Mouse (Mus musculus) retina, embryonic 14.5 days (tissue): Measurements from ENCODE around the gene Stag1.

Experiments
- DNase-seq: peaks from one replicate; pipeline ENCODE4 v3.0.0-alpha.2; 2015; ENCODE audit warnings: low spot score

The Stag1 gene

DNA sequence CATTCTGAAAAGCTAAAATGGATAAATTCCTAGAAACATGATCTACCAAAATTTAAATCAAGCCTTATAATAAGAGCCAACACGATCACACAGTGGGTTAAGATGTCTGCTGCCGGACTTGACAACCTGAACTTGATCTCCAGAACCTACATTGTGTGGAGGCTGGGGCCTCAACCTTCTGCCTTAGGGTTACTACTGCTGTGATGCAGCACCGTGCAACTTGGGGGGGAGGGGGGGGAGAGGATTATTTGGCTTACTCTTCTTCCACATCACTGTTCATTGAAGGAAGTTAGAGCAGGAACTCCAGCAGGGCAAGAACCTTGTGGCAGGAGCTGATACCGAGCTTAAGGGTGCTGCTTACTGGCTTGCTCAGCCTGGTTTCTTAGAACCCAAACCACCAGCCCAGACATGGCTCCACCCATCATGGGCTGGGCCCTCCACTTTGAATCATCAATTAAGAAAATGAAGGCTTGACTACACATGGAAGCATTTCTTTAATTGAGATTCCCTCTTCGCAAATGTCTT, 365.4 kb downstream of the Stag1 start:
- no peak for DNase-seq

DNA sequence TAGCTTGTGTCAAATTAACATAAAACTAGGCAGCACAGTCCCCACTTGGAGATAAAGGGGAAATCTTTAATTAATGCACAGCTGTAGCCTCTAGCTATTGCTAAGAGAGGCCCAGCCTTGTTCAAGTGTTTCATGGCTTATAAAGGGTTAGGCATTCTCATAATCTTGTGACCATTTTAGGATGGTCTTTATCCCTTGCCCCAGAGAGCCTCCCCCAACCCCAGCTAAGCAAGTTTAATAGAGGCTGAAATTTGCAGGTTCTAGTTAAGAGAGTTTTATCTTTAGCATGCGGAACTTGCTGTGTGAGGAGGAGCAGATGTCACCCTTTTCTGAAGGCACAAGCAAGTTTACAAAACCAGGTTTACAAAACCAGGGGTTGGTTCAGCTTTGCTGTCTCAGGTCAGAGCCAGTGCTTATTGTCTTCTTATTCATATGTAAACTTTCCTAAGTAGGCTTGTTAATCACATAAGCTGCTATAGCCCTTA, 365.9 kb downstream of the Stag1 start:
- DNase-seq = no peak

DNA sequence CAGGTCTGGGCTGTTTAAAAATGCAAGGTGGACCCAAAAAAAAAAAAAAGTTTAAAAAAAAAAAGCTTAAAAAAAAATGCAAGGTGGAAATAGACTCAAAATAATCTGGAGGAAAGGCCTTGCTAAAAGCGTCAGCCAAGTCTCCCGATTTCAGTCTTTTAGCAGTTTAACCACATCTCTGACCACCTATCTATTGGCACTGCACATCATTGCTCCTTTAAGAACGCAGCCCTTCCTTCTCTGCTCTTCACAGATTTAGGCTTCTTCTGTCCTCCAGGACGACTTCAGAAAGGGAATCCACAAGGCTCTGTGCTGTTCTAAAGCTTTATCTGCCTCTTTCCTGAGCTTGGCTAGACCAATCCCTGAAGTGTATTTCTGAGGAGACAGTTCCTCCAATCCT, 366.5 kb downstream of the Stag1 start:
- DNase-seq = no peak

DNA sequence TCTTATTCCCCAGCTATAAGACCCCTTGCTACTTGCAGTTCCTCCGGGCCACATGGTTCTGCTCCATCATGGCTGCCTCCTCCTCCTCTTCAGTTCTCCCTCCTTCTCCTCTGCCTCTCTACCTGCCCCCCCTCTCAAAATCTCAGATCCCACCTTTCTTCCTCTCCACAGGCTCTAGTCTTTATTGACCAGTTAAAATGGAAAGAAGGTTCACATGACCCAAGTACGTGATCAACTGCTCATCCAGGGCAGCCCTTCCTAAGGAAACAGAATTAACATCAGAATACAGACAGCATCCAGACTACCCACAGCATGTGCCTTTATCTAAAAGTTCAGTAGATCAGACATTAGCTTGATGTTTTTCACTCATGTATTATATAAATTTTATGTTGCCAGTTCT, 371.9 kb downstream of the Stag1 start:
- no peak for DNase-seq

DNA sequence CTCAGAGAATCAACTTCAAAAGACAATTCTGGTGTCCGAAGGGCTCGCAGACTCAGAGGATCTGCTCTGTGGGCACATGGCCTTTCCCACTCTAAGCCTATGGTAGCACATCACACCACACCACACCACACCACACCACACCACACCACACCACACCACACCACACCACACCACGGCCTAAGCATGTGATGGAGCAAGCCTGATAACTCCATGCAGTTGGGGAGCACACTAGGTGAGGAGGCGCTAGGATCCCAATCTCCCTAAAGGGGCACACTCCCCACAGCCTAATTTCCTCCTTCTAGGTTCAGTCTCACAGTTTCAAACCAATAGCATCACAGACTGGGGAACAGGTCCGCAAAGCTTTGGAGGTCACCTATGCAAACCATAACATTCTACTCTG, 381.1 kb downstream of the Stag1 start:
- no peak for DNase-seq

DNA sequence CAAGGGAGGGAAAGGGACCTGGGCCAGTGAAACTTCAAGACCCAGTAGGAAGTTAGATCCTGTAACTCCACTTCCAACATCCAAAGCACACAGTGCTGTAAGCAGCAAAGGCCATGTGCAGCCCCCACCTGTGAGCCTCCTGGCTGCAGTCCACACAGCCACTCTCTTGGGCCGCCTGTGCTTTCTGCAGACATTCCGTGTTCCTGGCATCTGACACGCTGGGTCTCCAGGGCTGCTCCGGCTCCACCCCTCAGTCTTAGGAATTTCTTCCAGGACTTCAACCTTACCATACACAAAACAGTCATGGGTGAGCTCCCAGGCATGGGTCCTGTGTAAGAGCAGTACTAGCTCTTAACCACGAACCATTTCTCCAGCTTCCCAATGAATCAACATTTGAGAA, 381.7 kb downstream of the Stag1 start:
- no peak for DNase-seq

DNA sequence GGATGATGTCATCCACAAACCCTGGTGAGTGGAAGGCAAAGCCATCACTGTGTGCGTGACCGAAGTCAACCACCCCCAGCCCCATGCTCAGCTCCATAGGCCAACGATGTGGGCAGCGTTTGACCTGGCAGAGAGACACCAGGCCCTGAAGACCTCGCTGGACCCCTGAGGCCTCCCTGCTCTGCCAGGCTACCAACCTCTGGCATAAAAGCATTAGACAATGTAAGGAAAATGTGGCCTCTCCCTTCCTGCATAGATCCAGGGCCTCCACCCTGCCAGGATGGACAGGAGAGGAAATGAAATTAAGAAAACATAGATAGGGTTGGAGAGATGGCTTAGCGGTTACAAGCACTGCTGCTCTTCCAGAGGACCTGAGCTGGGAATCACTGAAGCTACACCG, 385.2 kb downstream of the Stag1 start:
- no peak for DNase-seq

DNA sequence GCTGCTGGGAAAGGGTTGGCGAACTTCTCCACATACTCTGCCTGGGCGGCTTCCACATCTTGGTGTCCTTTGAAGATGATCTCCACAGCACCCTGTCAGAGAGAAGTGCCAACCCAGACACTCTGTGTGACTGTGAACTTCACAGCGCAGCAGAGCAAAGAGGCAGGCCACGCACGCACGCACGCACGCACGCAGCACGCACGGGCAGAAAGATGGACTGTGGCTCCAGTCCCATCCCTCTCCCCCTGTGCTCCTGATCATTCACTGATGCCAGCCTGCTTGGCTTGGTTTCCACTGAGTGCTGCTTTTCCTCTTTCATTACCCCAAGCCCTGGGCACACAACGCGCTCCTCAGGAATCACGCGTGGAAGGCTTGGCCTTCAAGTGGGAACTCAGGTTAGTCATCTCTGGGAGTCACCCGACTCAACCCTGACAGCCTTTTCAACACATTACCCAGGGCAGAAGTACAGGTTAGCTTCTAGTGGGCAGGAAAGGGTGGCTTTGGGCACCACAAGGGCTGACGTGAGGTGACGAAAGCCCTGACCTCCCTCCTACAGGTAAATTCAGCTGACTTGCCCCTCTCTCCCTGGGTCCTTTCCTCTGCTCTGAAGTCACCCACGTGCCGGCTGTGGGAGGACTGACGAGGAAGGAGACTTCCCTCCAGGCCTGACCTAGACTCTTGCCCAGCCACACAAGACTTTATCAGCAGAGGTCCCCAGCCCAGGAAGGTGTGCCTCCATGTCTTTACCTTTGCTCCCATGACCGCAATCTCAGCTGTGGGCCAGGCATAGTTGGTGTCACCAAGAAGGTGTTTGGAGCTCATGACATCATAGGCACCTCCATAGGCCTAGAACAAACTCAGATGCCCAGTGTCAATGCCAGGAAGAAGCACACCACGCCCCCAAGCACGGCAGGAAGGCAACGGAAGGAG, 387.0 kb downstream of the Stag1 start:
- no peak for DNase-seq

DNA sequence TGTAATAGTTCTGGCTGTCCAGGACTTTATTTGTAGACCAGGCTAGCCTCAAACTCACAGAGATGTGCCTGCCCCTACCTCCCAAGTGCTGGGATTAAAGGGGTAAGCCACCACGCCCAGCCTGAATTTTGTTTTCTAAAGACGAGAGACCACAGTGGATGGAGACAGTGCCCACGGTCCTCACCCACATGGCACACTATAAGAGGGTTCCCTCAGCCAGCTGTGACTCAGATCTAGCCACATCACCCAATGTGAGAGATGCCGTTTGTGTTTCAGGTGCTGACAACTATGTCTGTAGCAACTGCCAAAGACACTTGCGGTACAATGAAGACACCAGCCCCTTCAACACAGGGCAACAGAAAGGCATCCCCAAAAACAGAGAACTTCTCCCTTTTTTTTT, 389.4 kb downstream of the Stag1 start:
- DNase-seq = no peak

DNA sequence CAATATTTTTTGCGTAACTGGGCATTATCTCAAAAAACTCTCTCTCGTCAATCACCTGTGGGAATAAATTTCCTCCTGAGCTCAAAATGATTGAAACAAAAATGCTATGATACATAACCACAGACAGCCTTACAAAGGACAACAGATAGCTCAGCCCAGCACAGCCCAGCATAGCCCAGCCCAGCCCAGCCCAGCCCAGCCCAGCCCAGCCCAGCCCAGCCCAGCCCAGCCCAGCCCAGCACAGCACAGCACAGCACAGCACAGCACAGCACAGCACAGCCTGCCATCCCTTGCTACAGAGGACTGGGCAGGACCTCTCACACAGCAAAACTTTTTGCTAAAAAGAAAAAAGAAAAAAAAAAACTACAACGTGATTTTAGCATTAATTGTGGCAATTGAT, 390.3 kb downstream of the Stag1 start:
- no peak for DNase-seq

DNA sequence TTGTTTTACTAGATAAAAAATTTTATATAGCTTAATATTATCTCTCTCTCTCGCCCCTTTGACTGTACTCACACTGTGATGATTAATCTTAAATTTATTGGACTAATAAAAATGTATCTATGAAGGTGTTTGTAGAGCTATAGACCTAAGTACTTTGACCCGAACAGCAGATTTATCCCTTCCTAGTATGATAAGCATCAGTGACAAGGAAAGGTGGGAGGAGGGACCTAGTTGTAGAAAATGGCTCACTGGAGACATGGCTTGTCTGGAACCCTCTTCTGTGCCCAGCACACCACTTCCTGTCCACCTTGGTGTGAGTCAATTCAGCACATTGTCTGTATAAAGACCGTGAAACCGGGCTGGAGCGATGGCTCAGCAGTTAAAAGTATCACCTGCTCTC, 393.0 kb downstream of the Stag1 start:
- DNase-seq = no peak

DNA sequence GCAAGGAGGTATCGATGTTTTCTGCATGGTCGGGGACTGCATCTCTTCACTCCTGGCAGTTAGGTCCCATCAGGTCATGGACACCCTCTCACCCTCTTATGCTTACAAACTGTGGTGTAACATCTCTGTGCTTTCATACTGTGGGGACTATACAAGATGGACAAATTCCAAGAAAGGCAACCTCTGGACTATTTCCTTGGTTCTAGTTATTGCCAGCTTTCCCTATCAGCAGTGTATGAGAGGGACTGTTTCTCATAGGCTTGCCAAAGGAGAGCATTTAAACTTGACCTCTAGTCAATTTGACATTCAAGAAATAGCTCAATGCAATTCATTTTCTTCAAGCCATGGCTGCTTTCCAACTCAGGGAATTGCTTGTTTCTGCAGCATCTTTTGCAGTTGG, 393.7 kb downstream of the Stag1 start:
- no peak for DNase-seq

DNA sequence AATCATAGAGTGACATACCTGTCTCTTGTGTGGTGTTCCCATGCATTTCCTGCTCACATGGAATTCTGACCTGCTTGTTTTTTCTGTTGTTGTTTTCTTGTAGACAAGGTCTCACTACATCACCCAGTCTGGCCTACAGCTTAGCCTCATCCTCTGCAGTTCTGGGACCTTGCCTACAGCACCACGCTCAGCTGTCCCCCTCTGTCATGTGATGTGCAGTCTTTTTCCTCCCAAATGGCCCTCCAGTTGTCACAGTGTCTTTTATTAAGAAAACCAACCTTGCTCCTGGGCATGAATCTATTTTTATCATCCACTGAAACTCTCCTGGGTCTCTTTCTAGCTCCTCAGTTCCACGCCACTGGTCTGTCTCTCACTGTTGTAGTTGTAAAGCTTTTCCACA, 394.6 kb downstream of the Stag1 start:
- no peak for DNase-seq

DNA sequence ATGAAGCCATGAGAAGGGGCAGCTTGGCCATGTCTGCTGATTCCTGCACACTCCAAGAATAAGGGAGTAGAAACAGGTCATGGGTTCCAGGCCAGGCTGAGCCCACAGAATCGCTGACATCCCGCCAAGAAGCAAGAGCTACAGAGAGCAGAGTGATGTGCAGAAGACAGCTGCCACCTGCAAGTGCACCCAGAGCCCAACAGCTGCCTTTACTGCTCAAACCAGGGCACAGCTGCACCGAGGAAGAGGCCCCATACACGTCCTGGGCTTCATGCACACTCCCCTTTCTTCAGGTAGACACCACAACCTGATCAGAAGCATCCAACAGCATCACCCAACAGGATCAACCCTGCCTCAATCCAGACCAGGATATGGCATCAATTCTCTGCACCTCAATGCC, 396.3 kb downstream of the Stag1 start:
- DNase-seq = no peak

DNA sequence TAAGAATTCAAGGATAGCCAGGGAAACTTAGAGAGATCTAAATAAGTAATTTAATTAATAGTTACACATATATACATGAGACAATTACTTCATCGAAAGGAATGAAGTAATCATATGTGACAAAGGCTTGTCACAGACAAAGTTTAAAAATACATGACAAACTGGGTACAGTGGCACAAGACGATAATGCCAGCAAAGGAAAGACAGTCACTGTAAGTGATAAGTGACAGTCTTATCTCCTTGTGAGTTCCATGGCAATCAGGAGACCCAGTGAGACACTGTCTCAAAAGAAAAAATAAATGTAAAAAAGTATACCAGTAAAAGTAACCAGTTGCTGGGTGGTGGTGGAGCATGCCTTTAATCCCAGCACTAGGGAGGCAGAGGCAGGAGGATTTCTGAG, 399.5 kb downstream of the Stag1 start:
- no peak for DNase-seq

DNA sequence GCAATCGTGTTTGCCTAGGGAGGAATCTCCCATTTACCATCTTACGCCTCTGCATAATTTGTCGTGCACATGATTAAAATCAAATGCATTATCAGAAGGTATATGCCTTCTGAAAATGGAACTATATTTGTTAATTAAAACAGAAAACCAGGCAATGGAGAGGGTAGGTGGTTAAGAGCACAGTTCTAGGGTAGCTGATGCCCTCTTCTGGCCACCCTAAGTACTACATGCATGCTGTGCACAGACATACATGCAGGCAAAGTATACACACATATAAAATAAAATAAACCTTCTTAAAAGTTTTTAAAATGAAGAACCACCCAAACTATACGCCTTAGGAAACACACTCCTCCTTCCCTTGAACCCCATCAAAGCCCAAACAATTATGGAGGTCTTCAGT, 404.5 kb downstream of the Stag1 start:
- DNase-seq = peak; percentile 10

DNA sequence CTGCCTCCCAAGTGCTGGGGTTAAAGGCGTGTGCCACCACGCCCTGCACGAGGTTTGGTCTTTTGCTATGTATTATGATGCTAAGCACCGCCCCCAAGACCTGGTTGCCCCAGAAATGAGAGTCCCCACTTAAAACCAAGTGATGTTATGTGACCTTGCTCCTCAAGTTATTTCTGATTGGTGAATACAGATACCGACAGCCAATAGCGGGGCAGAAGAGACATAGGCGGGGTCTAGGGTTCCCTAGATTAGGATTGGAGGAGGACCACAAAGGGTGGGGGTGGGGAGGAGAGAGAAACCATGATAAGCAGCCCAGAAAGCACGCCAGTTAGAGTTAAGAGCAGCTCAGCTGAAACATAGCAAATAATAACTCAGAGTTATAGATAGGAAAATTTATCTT, 405.2 kb downstream of the Stag1 start:
- no peak for DNase-seq

DNA sequence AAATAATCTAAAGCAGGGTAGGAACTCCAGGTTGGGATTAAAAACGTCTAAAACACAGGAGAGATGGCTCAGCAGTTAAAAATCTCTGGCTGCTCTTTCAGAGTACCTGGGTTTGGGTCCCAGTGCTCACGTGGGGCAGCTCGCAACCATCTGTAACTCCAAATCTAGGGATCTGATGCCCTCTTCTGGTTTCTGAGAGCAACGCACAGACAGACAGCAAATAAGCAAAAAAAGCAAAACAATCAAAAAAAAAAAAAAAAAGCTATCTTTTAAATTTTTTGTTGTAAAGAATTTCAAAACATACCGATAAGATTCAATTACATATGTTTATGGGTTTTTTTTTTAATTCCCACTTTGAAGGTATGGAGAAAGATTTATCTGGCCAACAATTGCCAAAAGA, 405.7 kb downstream of the Stag1 start:
- no peak for DNase-seq

DNA sequence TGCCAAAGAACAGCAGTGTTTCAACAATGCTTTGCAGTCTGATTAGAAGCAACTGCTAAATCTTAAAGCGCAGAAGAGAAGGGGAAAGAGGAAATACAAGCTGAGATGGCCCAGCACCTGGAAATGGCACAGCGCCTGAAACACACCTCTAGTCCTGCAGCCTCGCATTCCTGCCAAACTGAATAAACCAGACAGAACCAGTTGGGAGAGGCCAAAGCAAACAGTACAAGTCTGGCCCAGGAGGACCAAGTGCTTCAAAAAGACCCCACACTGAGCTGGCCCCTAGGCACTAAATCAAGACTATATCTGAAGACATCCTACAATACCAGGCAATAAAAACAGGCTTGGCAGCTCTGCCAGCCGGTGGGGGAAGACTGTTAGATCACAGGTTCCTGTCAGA, 408.3 kb downstream of the Stag1 start:
- DNase-seq = no peak
